Mouse (Mus musculus) regulatory T cell (primary cell): ENCODE measurements around the gene Lmx1b.

Experiments
- in situ Hi-C: fragments of 300-600 bp; cut with MboI, MseI; formaldehyde crosslinking; loops from one replicate; pipeline ENCODE4 v1.15.1; 2025; ENCODE audit warnings: high pct_unique_total_duplicates

The Lmx1b gene

GRCm38 (mm10) chr2:33643721-33644713, 3.7 kb upstream of the Lmx1b start:
- in situ Hi-C loops = no loop called here

- in situ Hi-C loops = no loop called here
These were observed 2.5 kb upstream of the Lmx1b start for GRCm38 (mm10) chr2:33642650-33643458.

GRCm38 (mm10) chr2:33641859-33642571, 1.7 kb upstream of the Lmx1b start:
- in situ Hi-C loops = no loop called here

GRCm38 (mm10) chr2:33640978-33641858, 907 bp upstream of the Lmx1b start:
- in situ Hi-C loops = no loop called here

GRCm38 (mm10) chr2:33639301-33640170, 775 bp downstream of the Lmx1b start:
- in situ Hi-C loops = no loop called here

- in situ Hi-C loops = no loop called here
These were observed 2.1 kb downstream of the Lmx1b start for GRCm38 (mm10) chr2:33638141-33638733.

GRCm38 (mm10) chr2:33637288-33637687, 3.0 kb downstream of the Lmx1b start:
- in situ Hi-C loops = no loop called here

GRCm38 (mm10) chr2:33636628-33637188, 3.6 kb downstream of the Lmx1b start:
- in situ Hi-C loops = no loop called here

- in situ Hi-C loops = no loop called here
These were observed 4.2 kb downstream of the Lmx1b start for GRCm38 (mm10) chr2:33636117-33636521.

- in situ Hi-C loops = no loop called here
These were observed 4.8 kb downstream of the Lmx1b start for GRCm38 (mm10) chr2:33635323-33636116.

- in situ Hi-C loops = no loop called here
These were observed 5.7 kb downstream of the Lmx1b start for GRCm38 (mm10) chr2:33634481-33635090.

GRCm38 (mm10) chr2:33633955-33634354, 6.4 kb downstream of the Lmx1b start:
- in situ Hi-C loops = no loop called here

- in situ Hi-C loops = no loop called here
These were observed 7.1 kb downstream of the Lmx1b start for GRCm38 (mm10) chr2:33633237-33633636.

- in situ Hi-C loops = no loop called here
These were observed 7.7 kb downstream of the Lmx1b start for GRCm38 (mm10) chr2:33632551-33633059.

- in situ Hi-C loops = no loop called here
These were observed 8.5 kb downstream of the Lmx1b start for GRCm38 (mm10) chr2:33631708-33632343.

GRCm38 (mm10) chr2:33631022-33631707, 9.1 kb downstream of the Lmx1b start:
- in situ Hi-C loops = no loop called here
